Mouse (Mus musculus) gastrocnemius, adult 8-10 months (tissue): Measurements from ENCODE around the gene Rhox7a. TPM values are rescaled to one million over a fixed set of nuclear protein-coding genes. Genes with fewer than 3 reads are reported as not detected.
"Not testable (repeated sequence)": the region's sequence is repeated elsewhere in the genome, so short reads cannot be mapped to it uniquely, and the experiment has no call there.

Experiments
- DNase-seq, 2 experiments: peaks; one replicate each; pipeline ENCODE4 v3.0.0; 2022; ENCODE audit warnings: low spot score in 2 of 2
- total RNA-seq, 4 experiments: library from RNA; stranded (reverse); gene quantifications; 2 replicates each; pipeline ENCODE4 v1.2.4; 2022

The Rhox7a gene
- not detected for total RNA-seq

GRCm38 (mm10) chrX:37831386-37831785 lies at the start of gene Rhox7a:
Gene Rhox7a, plus strand, starts transcription at chrX:37831686.
- DNase-seq = not testable (repeated sequence)

DNA sequence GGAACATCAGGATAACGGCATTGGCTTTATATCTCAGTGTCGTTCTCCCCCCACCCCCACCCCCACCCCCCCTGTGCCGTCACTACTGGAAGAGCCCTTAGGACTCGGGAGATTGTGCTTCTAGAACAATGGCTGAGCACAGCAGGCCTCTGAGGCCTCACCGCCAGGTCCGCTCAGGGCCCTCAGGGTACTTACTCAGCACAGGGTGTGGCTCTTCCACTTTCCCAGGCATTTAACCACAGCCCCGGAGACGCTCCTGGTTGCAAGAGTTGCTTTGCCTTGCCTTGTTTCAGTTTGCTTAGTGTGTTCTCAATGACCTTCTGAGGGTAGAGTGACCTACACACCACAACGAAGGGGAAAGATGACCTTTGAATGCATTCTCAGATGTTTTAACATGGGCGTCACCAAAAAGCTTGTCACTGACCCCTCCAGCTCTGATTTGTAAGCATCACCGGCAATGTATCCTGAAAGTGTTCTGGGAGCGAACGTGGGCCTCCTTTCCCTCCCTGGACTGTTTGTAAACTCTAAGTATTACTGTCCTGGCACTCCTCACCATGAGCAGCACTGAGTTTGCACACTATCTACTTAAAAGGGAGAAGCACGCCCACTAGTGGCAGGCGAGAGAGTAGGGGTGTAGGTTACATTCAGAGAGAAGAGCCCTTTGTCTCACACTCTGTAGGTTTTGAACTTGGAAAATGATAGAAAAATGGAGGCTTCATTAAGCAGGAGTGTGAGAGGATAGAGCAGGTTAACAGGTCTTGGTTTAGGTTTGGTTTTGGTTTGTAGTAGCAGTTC lies 24.0 kb upstream of the Rhox7a start:
- no peak for DNase-seq

GRCm38 (mm10) chrX:37809396-37809795 lies 22.1 kb upstream of the Rhox7a start:
- DNase-seq = no peak

- peak in 1 of 2 experiments; percentile 4 for DNase-seq
These were observed 20.3 kb upstream of the Rhox7a start for GRCm38 (mm10) chrX:37811179-37811578.

GRCm38 (mm10) chrX:37815665-37816064 lies 15.8 kb upstream of the Rhox7a start:
- DNase-seq = no peak

DNA sequence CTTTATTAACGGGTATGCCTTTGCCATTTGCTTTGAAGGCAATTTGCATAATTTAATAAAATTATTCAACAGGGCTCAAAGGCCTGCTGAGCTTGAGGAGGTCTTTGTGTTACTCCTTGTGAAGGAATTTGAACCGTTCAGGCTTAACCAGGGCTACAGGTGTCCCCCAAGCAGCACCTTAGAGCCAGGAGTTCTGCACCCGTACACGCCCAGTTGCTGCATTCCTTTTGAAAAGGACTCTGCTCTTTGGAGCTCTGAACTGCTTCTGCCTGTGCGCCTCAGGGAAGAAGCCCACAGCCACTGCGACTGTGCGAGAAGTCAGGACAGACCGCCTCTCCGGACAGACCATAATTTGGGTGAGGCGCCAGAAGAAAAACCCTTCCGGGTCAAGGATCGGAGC lies 4.9 kb upstream of the Rhox7a start, which contains the start of gene Rhox6:
Gene Rhox6, plus strand, starts transcription at position 301 of the 400 bp plus-strand sequence.
- DNase-seq = not testable (repeated sequence)

GRCm38 (mm10) chrX:37871641-37872040 lies 40.2 kb downstream of the Rhox7a start:
- DNase-seq = no peak

GRCm38 (mm10) chrX:37878844-37879243 lies 47.4 kb downstream of the Rhox7a start, which contains the start of gene Rhox8:
Gene Rhox8, minus strand, starts transcription at chrX:37878944.
- no peak for DNase-seq

Other genes with a start within 250 kb of the Rhox7a start
- gene Rhox4f, start 224.0 kb upstream of the Rhox7a start, total RNA-seq = not detected
- gene Rhox3g, start 203.1 kb upstream of the Rhox7a start, total RNA-seq = not detected
- gene Rhox2g, start 188.2 kb upstream of the Rhox7a start, total RNA-seq = not detected
- not detected for gene Rhox4g, start 180.4 kb upstream of the Rhox7a start, total RNA-seq
- gene Rhox3h, start 162.9 kb upstream of the Rhox7a start, total RNA-seq = not detected
- gene Rhox2h, start 158.4 kb upstream of the Rhox7a start, total RNA-seq = not detected
- not detected for gene Rhox5, start 26.8 kb upstream of the Rhox7a start, total RNA-seq
- not detected for gene Rhox6, start 4.8 kb upstream of the Rhox7a start, total RNA-seq
- not detected for gene Rhox8, start 47.3 kb downstream of the Rhox7a start, total RNA-seq
- not detected for gene Rhox7b, start 65.5 kb downstream of the Rhox7a start, total RNA-seq
- gene Rhox9, start 70.1 kb downstream of the Rhox7a start, total RNA-seq = not detected
- gene Btg1-ps1, start 187.1 kb downstream of the Rhox7a start, total RNA-seq = not detected
- not detected for gene Btg1-ps2, start 211.4 kb downstream of the Rhox7a start, total RNA-seq
- not detected for gene Rhox10, start 234.8 kb downstream of the Rhox7a start, total RNA-seq